Mouse (Mus musculus): ENCODE data around the gene Baz2a.
"Not testable (repeated sequence)": the region's sequence is repeated elsewhere in the genome, so short reads cannot be mapped to it uniquely, and the experiment has no call there.

Baz2a gene

DNA sequence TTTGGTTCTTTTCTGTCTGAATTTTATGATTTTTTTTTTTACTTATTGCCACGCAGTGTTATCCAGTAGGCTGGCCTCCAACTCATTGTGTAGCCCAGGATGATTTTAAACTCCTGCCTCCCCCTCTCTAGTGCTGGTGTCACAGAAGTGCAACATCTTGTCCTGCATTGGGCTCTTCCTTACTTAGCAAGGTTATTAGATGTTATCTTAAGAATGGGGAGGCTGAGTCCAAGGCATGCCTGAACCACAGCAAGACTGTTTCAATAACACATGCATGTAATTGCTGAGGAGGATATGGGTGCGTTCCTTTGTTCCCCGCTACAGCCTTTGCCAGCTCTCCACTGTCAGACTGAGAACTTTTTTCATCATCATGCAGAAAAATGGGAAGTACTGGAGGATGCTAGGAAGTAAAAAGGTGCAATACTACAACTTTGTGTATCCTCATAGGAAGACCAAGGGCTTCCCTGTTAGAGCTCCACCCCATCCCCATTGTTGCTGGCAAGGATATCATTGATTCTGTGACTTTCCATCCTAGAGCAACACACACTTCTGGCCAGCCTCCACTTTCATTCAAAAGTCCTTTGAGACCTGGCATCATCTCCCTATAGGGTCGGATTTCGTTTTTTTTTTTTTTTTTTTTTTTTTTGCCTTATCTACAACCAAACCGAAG, 9.4 kb upstream of the Baz2a start:
- no peak for DNase-seq (ENCODE audit: low read depth, low spot score)

GRCm38 (mm10) chr10:128082477-128082808, 8.9 kb upstream of the Baz2a start:
- no peak for DNase-seq (ENCODE audit: low read depth, low spot score)

GRCm38 (mm10) chr10:128082880-128083421, 8.4 kb upstream of the Baz2a start, which contains the start of gene Atp5b:
Gene Atp5b (plus strand): TSS chr10:128083273.
- DNase-seq (ENCODE audit: low read depth, low spot score) = peak; percentile 99

GRCm38 (mm10) chr10:128083688-128084087, 7.7 kb upstream of the Baz2a start:
- no peak for DNase-seq (ENCODE audit: low read depth, low spot score)

DNA sequence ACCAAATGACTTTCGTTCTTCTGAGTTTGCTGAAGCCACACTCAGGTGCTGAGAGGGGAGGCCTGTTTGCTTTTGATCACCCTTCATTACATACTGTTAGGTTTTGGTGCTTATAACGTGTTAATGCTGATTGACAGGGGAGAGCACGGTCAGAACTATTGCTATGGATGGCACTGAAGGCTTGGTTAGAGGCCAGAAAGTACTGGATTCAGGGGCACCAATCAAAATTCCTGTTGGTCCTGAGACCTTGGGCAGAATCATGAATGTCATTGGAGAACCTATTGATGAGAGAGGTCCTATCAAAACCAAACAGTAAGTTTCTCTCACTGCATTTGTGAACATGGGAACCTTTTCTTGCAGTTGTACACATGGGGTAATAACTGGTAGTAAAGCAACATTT, 7.2 kb upstream of the Baz2a start:
- no peak for DNase-seq (ENCODE audit: low read depth, low spot score)

DNA sequence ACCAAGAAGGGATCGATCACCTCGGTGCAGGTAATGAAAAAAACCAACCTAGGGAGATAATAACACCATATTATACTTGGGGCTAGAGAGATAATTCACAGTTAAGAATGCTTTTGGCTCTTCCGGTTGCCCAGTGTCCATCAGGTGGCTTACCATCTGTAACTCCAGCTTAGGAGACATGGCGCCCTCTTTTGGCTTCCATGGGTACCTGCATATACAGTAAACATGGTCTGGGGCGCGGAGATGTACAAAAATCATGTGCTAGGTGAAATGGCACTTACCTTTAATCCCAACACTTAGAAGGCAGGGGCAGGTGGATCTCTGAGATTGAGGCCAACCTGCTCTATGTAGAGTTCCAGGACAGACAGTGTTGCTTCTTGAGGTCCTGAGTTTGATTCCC, 5.0 kb upstream of the Baz2a start:
- DNase-seq (ENCODE audit: low read depth, low spot score) = peak; percentile 43

DNA sequence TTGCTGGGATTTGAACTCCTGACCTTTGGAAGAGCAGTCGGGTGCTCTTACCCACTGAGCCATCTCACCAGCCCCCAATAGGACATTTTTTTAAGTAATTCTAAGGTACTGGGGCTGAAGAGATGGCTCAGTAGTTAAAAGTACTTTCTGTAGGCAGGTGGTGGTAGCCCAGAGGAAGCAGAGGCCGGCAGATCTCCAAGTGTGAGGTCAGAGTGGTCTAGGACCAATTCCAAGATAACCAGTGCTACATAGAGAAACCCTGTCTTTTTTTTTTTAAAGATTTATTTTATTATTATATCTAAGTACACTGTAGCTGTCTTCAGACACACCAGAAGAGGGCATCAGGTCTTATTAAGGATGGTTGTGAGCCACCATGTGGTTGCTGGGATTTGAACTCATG, 4.2 kb upstream of the Baz2a start:
- not testable (repeated sequence) for DNase-seq (ENCODE audit: low read depth, low spot score)

DNA sequence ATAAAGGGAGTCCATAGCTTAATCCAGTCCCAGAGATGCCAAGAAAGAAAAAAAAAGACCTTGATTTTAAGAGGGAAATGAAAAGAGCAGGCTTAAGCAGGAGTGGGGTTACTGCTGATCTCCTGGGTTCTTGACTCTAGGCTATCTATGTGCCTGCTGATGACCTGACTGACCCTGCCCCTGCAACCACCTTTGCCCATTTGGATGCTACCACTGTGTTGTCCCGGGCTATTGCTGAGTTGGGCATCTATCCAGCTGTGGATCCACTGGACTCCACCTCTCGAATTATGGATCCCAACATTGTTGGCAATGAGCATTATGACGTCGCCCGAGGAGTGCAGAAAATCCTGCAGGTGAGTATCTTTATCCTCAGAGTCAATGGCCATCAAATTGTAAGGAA, 3.2 kb upstream of the Baz2a start:
- DNase-seq (ENCODE audit: low read depth, low spot score) = no peak

DNA sequence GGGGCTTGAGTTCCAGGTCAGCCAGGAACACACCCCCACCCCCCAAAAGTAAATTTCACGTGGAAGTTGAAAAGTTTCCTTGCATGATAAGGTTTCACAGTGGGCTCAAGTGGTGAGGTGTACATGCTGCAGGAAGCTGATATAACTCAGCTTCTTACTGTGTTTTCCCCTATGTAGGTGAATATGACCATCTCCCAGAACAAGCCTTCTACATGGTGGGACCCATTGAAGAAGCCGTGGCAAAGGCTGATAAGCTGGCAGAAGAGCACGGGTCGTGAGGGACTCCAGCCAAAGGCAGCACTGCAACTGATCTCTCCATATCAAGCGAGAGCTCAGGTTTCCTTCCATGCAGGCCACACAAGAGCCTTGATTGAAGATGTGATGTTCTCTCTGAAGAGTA, 1.5 kb upstream of the Baz2a start:
- DNase-seq (ENCODE audit: low read depth, low spot score) = no peak

DNA sequence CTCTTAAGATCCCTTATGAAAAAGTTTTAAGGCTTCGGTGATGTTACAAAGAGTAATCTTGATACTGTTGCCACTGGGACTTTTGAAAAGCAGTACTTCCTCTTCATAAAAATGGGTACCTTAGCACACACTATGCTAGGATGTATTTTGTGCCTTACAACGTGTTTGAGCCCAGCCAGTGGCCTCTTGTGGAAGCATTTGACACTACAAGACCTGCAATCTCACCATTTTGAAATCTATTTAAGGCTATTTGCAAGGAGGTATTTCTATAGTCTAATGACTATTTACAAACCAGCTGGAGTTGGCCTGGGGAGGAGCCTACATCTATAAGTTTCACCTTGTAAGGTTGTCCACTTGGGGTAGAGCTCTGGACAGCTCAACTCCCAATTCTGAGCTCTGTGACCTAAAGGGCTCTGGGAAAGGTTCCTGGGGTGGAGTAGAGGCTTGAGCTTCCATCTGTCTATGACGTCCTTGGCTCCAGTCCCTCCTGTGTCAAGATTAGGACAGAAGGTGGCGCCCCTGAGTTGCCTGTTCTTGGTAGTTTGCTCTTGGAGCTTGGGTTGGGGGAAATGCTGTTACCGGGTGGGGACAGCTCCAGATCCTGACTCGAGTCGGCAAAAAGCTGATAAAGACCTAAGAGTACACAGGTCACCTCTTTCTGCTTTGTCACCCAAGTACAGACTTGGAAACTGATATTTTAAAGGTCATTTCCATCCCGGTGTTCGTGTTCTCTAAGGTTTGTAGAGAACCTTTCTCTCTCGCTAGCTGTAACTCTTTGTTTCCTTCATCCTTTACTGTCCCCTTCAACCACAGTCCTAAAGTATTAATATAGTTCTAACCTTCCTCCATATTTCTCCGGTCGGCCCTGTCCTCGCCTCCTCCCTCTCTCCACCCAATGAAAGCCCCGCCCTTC, 470 bp upstream of the Baz2a start:
- DNase-seq (ENCODE audit: low read depth, low spot score) = peak; percentile 91

DNA sequence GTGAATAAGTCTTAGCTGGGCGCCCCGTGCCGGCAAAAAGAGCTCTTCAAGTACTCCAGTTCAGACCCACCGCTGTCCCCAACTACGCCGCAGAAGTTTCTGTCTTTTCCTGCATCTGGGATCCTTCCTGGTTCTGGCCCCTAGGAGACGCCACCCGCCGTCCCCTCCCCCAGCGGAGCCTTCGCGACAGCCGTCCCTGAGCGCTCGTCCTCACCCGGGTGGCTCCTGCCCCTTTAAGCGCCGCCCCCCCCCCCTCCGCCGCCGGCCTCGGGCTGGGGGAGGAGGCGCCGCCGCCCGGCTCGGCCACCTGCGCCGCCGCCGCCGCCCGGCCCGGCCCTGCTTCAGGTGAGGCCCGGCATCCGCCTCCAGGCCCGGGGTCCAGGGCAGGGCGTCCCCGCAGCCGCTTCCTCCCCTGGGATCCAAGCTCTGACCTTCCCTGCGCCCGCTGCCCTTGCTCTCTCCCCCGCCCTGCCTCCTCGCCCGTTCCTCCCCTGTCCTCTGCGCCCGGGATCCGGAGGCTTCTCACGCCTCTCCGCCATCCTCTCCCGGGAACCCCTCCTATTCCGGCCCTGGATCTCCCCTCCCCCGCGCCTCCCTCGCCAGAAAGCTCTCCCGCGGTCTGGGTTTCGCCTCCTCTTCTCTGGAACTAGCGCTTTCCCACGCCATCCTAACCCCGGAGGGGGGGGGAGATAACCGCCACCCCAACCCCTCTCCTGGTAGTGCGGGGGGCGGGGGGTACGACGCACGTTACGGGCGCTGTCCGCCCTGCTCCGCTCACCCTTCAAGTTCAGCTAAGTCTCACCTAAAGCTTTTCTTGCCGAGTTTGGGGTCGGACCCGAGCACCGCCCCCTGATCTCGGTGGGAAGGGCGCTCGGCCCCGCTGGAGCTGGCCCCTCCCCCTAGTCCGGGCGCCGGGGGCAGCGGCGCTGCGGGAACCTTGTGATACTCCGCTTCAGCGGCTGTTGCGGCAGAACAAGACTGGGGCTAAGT, 1.4 kb downstream of the Baz2a start:
- peak; percentile 80 for DNase-seq (ENCODE audit: low read depth, low spot score)

- DNase-seq (ENCODE audit: low read depth, low spot score) = no peak
Measured at GRCm38 (mm10) chr10:128093496-128094294, 2.3 kb downstream of the Baz2a start.

- peak; percentile 87 for DNase-seq (ENCODE audit: low read depth, low spot score)
Measured at GRCm38 (mm10) chr10:128094340-128094968, 3.1 kb downstream of the Baz2a start.

GRCm38 (mm10) chr10:128095003-128095636, 3.7 kb downstream of the Baz2a start:
- no peak for DNase-seq (ENCODE audit: low read depth, low spot score)

DNA sequence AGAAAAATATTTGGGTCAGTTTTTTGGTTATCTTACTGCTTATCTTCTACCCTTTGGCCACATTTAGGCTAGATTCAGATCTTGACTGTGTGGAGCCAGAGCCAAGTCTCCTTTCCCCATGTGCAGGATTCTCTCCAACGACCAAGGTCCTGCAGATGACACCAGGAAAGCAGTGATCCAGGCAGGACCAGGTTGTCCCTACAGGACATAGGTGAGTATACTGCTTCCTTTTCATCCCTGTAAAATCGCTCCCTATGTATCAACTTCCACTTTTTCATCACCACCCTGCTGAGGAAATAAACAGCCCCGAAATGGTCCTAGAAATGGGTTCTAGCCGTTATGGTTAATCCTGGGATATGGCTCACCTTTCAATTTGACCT, 4.9 kb downstream of the Baz2a start:
- DNase-seq (ENCODE audit: low read depth, low spot score) = no peak

GRCm38 (mm10) chr10:128096693-128097586, 5.6 kb downstream of the Baz2a start:
- DNase-seq (ENCODE audit: low read depth, low spot score) = peak; percentile 92

GRCm38 (mm10) chr10:128097587-128097971, 6.2 kb downstream of the Baz2a start:
- DNase-seq (ENCODE audit: low read depth, low spot score) = peak; percentile 47

- DNase-seq (ENCODE audit: low read depth, low spot score) = no peak
Measured at GRCm38 (mm10) chr10:128110103-128110761, 18.9 kb downstream of the Baz2a start.
